Mouse (Mus musculus): Measurements from ENCODE around the gene Rgs10.

The Rgs10 gene

DNA sequence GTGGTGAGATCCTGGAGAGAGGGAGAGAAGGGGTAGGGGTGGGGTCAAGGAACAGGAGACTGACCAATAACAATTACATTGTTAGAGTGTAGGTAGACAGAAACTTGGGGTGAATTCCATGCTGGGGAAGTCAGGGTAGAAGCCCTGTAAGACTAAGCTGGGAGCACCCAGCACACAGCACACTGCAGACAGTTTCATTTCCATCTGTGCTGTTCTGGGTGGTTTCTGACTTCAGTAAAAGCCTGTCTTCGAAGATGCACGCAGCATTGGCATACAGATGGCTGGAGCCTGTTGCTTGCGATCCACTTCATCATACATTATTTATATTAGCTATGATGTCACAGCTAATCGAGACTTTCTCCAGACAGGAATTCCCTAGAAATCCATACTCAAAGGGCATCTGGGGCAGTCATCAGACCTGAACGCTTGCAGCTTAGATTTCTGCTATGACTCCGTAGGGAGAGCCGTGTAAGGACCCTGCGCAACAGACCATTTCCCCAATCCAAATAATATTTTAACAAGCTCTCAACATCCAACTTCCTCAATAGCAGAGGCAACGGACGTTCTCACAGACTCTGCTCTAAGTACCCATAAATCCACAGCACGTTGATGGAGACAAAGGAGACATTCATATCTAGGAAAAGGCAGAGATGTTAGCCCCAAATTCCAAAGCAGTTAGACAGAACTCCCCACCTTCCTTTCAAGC, 7.7 kb downstream of the Rgs10 start:
- in situ Hi-C loops (cut with MboI, MseI): loop anchor here (5.0 kb wide), 1 partner anchor 34 kb away; no protein-coding TSS in a partner anchor

DNA sequence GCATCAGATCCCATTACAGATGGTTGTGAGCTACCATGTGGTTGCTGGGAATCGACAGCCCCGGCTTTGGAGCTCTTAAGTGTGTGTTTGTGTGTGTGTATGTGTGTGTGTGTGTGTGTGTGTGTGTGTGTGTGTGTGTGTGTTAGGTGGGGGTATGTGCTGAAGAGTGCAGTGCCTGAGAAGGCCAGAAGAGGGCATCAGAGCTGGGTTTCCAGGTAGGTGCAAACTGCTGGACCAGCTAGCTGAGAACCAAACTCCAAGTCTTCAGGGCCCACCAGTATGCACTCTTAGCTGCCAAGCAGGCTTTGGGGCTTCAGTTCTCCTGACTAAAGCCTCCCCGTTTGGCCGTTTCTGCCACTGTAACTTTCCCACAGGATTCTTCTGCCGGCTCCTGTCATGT, 10.3 kb downstream of the Rgs10 start:
- in situ Hi-C loops (cut with MboI, MseI): no loop called here

DNA sequence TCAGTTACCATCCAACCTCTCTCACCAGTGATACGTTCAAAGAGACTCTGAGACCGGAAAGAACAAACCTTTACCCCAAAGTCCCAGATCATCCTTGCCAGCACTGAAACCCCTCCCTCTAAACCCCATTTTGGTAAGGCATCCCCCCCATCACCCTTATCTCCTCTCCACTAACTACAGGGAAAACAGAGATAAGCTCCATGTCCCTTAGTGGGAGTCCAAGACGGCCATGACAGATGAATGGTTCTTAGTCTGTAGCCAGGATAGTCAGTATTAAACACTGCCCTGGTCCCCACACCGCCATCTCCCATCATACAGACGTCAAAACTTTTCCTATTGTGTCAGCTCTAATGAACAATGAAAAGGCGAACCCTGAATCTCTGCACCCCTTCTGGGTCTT, 14.6 kb downstream of the Rgs10 start:
- in situ Hi-C loops (cut with MboI, MseI): no loop called here

DNA sequence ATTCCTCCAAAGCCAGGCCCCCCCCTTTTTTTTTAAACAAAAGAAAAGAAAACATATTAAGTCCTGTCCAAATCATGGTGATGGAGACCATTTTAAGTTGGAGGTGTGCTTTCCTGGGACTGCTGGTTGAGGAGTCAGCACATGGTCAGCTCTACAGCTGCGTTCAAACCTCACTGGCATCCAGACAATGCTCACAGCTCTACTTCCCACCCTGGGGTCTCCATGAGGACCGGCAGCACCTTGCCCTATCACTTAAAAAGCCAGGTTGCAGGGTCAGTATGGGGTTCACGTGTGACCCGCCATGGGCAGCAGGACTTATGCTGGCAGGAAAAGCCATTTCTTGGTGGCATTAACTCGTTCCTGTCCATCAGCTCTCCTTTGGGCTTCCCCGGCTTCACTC, 15.0 kb downstream of the Rgs10 start:
- in situ Hi-C loops (cut with MboI, MseI): no loop called here

DNA sequence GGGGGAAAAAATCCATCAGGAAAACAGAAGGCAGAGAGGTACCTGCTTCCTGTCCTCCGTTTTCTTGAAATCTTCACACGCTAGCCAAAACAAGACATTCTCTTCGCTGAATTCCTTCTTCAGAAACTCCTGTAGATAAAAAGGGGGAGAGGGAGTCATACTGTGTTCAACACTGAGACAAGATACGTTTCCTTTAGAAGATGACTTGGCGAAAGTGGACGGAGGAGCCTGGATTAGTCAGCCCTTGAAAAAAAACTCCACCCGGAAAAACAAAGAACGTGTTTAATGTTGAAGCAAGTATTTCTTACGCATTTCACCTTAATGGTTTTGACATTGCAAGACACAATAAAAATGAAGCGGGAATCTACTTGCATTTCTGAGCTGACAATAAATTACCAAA, 15.4 kb downstream of the Rgs10 start:
- in situ Hi-C loops (cut with MboI, MseI): no loop called here

DNA sequence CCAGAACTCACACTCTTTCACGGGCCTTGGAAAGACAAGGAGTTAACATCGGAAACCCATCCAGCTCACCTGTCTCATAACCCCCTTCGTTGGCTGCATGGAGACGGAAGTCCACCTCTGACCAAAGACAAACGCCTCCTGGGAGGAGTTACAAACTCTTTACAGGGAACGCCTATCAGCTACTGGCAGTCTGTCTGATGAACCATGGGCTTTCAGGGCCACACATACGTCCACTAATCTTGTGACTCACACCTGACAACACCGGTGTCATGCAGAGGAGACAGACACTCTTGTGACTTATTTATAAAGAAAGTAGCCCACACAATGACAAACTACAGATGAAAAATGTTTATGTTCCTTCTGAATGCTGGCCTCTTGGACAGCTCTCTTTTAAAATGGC, 16.0 kb downstream of the Rgs10 start:
- in situ Hi-C loops (cut with MboI, MseI): no loop called here

DNA sequence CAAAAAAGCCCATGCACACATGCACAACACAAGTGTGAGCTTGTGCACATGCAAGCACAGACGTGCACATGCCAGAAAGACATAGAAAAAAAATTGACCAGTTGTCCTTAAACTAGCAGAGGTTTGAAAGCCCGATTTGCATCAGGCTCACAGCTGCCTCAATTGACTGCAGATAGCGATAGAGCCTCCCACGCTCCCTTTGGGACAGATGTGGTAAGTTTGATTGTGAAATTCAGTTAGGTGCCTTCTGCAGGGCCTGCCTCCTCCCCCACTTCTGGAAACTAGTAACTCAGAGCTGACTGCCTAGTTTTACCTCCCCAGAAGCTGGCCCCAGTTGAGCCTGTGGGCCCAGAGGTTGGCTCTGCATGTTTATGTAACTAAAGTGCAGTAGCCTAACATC, 19.9 kb downstream of the Rgs10 start:
- in situ Hi-C loops (cut with MboI, MseI): no loop called here

DNA sequence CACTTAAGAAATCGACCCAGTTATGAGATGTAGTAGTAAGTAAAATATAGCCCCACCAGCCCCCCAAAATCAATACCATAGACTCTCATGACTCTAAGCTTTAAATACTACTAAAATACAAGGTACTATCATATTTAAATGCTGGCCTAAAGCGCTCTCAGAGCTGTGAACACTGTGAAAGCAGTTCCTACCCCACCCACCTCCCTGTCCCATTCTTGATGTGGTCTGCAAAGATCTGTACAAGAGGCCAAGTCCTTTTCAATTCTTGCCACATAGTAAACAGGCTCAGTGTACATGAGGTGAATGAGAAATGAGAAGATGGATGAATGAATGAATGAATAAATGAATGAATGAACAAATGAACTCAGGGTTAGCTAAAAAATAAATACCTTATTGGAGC, 21.5 kb downstream of the Rgs10 start:
- in situ Hi-C loops (cut with MboI, MseI): no loop called here

DNA sequence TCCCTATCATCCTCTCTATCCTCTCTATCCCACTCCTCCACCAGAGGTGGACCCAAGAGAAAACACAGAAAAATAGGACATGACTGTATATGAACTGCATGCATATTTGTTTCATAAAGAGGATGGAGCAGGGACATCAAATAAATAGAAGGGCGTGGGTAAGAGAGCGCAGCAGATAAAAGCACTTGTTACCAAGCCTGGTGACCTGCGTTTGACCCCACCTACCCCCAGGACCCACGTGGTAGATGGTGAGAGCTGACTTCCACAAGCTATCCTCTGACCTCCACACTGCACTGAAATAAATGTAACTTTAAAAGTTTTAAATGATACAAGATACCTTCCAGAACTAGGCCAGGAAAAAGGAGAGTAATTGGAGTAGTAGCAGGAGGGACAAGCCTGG, 24.8 kb downstream of the Rgs10 start:
- in situ Hi-C loops (cut with MboI, MseI): no loop called here

DNA sequence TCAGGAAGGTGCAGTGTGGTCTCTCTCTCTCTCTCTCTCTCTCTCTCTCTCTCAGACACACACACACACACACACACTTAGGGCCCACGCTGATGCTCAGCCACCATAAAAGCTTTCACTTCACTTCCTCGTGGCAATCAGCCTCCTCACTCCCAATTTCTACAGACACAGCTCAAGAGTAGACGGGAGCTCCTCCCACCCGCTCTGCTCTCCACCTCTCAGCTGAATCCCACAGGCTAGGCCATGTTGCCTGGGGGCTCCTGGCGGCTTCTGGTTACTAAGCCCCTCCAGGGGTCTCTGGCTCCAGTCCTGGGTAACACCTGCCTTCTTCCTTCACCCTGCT, 25.6 kb downstream of the Rgs10 start:
- in situ Hi-C loops (cut with MboI, MseI): no loop called here

DNA sequence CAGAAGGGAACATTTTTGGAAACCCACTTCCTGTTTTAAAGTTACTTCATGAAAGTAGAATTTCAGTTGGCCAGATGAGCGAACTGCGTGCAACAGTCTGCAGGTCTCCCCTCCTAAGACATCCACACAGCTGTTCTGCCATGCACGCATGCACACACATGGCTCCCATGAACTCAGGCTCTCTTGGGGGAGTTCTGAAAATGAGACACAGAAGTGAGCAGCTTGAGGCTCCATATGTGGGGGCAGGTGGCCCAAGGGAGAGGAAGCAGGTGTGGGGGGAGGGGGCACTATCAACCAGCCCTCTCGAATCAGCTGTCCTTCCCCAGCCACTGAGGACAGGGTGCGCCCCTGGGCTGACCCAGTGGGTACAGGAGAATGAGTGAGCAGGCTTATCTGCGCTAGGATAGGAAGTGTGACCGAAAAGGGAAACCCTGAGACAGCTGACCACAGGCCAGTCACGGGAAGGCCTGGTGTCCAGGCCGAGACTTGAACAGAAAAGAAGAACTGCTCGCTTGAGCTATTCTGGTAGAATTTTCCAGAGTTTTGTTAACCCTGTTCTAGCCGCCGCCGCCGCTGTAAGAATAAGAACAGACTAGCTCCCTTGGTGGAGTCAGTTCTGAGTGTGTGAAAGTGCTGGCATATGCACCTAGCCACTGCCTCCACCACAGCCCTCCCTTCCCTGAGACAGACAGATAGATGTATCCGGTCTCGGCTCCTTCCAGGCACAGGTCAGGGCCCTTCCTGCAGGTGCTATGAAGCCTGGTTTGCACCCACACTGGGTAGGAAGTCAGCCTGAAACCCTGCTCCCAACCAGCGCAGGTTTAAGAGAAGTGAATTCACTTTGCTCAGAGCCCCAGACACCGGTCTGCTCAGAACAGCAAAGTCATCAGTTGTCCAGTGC, 26.2 kb downstream of the Rgs10 start:
- in situ Hi-C loops (cut with MboI, MseI): no loop called here

DNA sequence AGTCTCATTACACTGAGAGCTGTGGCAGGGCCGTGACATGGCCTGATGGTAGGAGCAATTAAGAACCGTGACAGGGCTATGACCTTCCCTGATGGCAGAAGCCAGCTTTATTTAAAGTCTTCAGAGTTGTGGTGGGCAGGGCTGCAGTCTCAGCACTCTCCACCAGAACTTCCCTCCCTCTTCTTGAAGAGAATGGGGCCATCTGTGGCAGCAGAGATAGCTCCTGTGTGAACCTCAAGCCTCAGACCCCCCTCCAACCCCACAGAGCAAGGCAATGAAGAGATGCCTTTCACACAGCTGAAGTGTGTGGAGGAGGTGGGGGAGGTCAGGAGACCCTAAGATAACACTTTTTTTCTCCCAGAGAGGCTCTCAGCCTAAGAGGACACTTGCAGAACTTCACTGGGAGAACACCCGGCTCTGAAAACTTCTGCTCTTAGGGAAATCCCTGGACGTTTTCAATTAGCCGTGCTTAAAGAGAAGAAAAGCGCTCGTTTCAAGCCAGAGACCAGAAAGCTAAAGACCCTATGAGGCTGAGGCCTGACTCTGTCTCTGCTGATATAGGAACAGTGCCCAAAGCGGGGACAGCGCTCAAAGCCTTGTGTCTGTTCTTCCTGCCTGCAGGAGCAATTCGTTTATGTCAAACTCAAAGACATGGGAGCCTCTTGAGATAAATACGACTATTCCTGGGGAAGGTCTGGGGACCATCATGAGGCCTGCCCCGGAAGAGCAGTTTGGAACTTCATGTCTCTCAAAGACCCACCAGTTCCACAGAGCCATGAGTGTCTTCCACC, 27.1 kb downstream of the Rgs10 start:
- in situ Hi-C loops (cut with MboI, MseI): no loop called here

DNA sequence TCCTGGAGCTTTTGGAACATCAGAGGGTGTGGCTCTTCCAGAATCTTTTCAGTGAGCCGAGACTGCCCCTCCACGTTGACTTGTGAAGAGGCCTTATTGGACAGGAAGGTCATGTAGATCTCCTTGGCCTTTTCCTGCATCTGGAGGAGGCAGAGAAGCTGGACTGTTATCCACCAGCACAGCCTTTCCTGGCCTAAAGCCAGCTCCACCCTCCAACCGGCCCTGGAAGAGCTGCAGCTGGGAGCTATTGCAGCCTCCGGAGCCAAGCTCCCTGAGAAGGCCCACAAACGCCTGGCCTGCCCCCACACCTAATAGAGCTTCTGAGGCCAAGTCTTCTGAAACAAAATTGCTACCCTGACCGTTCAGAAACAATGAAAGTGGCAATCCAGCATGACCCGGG, 29.6 kb downstream of the Rgs10 start:
- in situ Hi-C loops (cut with MboI, MseI): no loop called here

DNA sequence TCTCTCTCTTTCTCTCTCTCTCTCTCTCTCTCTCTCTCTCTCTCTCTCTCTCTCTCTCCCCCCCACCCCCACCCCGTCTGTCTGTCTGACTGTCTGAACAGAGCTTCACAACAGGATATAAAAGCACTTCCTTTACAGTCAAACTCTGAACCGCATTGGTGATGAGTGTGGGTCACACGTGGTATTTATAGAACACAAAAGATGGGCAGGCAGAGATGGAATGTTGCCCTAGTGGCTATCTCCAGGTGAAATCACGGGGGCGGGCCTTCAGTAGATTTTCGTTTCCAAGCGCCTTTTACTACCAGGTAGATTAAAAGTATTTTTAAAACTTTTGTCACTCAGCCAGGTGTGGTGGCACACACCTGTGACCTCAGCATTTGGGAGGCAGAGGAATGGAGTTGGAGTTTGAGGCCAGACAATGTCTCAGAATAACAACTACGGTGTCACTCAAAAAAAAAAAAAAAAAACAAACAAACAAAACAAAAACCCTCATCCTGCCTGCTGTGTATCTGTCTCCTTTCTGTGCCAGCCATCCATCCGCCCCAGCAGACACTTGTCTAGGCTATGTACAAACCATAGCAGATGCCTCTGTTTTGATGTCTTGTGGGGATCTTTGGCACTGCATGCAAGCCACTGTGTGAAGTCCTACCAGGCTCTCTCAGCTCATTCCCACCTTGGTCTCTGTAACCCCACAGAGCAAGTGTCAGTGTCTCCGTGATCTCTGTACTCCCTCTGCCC, 34.7 kb downstream of the Rgs10 start:
- in situ Hi-C loops (cut with MboI, MseI): no loop called here

DNA sequence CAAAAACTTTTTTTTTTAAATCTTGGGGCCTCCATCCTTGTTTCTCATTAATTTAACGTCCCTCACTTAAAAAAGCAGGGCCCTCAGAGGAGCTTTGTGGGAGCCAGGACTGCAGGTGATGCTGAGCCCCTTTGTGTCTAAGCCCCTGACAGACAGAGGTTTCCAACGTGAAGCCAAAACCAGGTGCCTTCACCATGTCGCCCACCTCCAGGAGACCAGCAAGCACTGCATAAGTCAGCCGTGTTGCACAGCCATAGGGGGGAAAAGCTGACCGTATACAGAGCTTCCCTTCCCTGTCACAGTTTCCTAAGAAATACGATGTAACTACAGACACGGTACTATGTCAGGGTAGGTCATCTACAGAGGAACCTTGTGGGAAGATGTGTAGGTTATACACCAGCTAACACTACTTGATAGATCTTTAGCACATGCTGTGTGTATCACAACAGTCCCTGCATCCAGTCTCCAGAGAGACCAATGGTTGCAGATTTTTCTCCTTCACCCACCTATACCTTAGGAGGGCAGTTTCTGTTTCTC, 35.3 kb downstream of the Rgs10 start:
- in situ Hi-C loops (cut with MboI, MseI): no loop called here

DNA sequence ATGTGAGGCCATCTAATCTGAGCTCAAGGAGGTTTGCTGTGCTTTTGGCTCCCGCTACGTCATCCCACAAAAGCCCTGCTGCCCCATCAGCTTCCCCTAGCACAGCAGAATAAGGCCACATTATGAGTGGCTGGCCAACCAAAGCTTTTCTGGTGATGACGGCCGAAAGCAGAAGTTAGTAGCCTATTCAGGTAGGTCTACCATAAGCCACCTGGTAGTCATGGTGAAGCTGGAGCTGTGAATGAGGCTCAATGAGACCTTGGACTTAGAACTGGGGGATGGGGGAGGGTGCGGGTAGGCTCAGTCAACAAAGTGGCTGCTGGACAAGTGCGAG, 36.1 kb downstream of the Rgs10 start:
- in situ Hi-C loops (cut with MboI, MseI): no loop called here

DNA sequence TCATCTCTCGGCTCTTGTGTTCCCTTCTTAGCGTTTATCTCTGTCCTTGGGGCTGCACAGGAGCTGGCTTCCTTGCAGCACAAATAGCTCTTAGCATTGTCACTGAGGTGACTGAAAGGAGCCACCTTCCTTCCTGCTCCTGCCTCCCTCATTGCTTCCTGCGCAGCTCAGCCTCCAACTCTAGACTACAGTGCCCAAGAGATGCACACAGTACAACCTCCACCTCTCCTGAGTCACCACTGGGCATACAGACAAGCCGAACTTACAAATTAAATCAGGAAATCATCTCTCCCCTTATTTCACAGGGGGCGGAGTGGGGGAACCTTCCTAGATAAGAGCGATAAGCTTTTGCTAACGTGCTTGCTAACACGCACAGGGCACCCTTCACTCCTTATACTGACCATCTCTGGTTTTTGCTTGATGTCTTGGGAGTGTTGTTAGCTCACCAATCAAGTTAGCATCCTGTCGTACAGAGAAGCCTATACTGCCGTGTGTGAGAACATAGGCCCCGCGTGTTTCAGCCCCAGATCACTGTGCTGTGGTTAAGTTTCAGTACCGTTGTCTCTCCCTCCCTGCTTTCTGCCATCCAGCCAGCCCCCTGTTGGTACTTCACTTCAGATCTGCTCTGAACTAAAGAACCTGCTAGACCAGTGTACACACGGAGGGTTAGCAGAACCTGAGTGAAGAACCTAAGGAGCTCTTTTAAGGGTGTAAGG, 36.6 kb downstream of the Rgs10 start:
- in situ Hi-C loops (cut with MboI, MseI): no loop called here

DNA sequence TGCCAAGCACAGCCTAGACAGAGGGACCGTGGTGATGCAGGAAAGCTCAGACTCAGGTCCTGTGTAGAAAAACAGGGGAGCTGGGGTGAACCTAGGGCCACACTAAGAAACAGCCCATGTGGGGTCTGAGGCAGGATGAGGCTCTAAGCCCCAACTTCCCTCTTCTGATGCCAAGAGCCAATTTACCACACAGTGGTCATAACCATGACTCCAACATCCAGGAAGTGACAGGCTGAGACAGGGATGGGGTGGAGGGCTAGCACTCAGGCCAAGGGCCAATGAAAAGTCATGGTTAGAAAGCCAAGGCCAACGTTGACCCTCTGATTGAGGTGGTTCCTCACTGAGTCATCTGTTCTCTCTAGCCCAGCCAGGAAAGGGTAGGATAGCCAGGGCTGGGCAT, 37.6 kb downstream of the Rgs10 start:
- in situ Hi-C loops (cut with MboI, MseI): no loop called here

DNA sequence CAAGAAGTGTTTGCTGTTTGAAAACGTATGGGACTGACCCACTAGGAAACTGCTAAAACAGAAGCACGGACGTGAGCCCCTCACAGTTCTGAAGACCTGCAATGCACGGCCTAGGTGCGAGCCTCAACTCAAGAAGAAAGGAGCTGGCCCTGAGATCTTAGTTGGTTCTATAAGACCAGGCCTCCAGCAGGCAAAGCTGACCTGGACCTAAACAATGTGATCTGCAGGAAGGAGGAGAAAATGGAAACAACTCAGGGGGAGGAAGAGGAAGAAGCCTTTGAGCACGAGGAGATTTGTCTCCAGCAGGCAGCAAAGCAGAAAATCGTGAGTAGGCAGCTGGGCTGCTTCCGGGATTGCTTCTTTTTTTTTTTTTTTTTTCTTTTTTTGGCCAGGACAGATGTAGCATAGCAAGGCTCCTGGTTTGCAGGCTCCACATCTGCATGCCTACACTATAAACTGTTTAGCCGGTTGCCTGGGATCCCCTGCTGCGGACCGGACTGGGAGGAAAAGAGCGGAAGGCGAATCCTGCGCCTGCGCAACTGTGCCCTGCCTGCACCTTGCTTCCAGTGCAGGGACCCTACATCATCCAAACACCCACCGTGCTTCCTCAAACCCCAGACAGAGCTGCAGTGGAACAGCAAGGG, 39.3 kb downstream of the Rgs10 start:
- in situ Hi-C loops (cut with MboI, MseI): loop anchor here (5.0 kb wide), 2 partner anchors 33 to 83 kb away; partner anchors contain the start of gene Tial1

DNA sequence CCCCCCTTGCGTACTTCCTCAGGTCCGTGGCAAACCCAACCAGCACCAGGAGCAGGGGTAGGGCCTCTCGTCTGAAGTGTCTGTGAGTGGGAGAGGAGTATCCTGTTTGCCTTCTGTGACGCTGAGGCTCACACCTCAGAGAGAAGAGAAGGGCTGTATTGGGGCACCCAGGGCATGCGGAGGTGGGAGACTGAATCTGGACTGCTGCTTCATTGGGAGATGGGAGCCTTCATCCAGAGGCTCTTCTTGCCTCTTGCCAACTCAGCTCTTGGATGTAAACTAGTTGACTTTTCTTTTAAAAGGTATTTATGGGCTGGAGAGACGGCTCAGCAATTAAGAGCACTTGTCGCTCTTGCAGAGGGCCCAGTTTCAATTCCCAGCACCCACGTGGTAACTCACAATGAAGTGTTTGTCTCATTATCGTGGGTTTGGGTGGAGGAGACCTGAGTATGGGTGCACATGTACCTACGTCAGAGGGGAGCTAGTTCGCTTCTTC, 42.3 kb downstream of the Rgs10 start:
- in situ Hi-C loops (cut with MboI, MseI): loop anchor here (5.0 kb wide), 2 partner anchors 36 to 86 kb away; partner anchors contain the start of gene Tial1
